Mouse (Mus musculus) heart, adult 2 months (tissue): ENCODE measurements at regions not wholly inside any gene's neighbourhood (a gene's known extent, or its start where the extent isn't known, plus 50 kb on each side); places are given as distances from the start of the nearest gene placed in this dataset.

ENCODE experiments used
- CTCF ChIP-seq: fragments of 200-600 bp; IDR thresholded peaks from 2 replicates; pipeline ENCODE4 v1.8.1; 2022; ENCODE audit warnings: antibody characterized with exemption, mild to moderate bottlenecking, moderate library complexity
- EP300 ChIP-seq: fragments of 200-500 bp; IDR thresholded peaks from 2 replicates; pipeline ENCODE4 v1.6.1; 2011; ENCODE audit warnings: low read depth, low read length, control low read depth; ENCODE audit not compliant: insufficient read depth
- POLR2A ChIP-seq: fragments of 200-500 bp; IDR thresholded peaks from 2 replicates; pipeline ENCODE4 v1.6.1; 2011; ENCODE audit warnings: mild to moderate bottlenecking, low read depth, low read length, control low read depth; ENCODE audit not compliant: insufficient read depth

- TF ChIP-seq CTCF, result no peak
- no peak for TF ChIP-seq POLR2A
- TF ChIP-seq EP300, result no peak
These were observed 1303.2 kb downstream of the Stim2 start for GRCm38 (mm10) chr5:55301538-55301937.
